Mouse (Mus musculus) kidney, adult 8-10 months (tissue): ENCODE results near the gene Gm49354.
"Not testable (repeated sequence)": the region's sequence is repeated elsewhere in the genome, so short reads cannot be mapped to it uniquely, and the experiment has no call there.

ENCODE experiments used
- DNase-seq, 2 experiments: peaks; one replicate each; pipeline ENCODE4 v3.0.0; 2022

The Gm49354 gene

DNA sequence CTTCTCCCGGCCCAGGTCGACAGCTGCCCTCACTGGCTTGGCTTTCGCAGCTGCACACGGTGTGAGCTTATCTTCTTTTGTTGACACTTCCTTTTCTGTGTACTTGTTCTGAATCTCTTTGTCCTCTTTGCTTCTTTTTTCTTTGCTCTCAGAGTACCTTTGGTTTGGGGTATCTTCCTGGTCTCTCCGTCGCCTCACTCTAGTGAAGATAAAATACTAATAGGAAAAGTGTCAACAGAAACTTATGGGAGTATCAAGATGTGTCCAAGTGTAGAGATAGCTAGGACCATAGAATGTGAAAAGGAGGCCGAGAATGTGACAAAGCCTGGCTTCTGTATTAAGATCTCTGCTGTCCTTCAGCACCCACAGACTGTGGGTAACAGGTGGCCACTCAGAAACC is at the start of gene Gm49354:
TSS of gene Gm49354 (minus strand) at position 101 of the 400 bp plus-strand sequence.
- DNase-seq, result no peak

DNA sequence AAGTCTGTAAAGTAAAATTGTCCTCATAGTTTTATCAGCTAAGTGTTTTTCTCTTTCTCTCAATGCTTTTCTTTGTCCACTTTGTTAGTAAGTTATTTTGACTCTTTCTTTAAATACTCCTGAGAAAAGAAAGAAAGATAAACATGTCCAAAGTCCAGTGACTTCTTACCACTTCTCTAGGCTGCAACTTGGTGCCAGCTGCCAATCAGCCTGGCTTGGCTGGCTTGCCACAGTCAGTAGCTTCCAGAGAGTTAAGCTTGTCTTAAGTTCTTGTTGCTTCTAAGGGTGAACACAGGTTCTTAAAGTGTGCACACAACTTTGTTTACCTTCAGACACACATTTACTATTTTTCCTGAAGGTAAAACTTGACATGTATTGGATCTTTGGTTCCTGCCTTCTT is 43.9 kb upstream of the Gm49354 start:
- DNase-seq, result peak; percentile 53 to 63

DNA sequence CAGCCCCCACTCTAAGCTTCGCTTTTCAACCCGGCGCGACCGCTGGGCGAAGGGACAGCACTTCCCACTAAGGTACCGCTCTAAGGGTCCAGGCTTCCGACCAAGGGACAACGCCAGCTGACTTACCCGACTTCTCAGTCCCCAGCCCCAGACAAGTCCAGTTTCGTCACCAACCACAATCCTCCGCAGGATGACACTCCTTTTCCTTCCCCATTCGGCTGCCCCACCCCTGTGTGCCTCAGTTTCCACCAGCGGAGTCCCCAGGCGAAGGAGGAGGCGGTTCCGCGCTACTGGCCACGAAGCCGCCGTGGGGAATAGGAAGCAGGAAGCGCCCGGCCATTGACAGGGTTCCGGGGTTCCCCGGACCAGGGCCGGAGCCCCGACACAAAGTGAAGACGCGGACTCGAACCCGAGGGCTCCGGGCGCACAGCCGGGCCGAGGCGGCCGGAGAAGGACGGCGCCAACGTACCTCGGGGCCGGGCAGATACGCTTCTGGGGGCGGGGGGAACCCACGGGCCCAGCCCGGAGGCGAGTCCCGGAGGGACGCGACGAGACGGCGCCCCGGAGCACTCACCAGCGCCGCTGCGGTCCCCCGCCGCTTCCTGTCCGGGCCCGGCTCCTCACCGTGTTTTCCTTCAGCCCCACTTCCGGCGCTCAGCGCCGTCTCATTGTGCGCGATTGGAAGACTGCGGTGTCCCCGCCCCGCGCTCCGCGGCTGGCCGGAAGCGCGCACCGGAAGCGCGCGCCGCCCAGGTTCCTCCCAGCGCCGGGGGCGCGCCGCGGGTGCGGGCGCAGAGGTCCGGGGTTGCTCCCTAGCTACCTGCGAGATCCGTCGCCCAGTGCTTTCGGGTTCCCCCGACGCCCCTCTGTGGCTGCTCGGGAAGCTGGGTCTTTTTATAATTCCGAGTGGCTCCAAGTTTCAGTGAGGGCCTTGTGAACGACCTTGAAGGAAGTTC is 40.7 kb upstream of the Gm49354 start, which contains the start of gene Tut7:
TSS of gene Tut7 (minus strand) at position 641 of the 956 bp plus-strand sequence.
- peak; percentile 93 for DNase-seq

DNA sequence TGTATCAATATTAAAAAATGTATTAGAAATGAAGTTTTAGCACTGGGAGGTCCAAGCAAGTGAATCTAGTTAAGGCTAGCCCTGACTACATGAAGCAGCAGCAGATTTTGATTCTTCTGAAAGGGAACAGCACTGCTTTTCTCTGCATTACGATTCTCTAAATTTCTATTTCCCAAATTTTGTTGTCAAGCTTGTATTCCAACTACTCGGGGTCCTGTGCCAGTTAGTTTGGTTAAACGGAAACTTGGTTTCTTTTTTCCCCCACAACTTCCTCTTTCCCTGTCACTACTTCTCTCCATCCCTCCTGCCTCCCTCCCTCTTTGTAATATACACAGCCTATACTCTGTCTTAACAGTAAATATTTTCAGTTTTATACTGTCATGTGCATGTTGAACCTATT is 38.8 kb upstream of the Gm49354 start:
- DNase-seq, result no peak

DNA sequence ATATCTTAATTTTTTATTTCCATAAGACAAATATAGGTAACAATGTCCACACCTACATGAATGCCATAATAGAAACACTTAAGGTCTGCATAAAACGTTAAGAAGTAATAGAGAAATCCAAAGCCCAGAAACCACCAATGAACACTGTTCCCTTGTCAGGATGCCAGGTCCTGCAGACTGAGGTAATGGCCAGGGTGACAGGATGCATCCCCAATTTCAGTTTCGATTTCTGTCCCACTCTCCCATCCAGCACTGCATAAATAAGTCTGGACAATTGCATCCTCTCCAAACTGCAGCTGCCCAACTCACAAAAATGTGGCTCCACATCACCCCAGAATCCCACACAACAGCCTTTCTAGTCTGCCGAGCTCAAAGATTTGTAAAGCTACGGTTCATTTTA is 38.1 kb upstream of the Gm49354 start:
- peak in 1 of 2 experiments; percentile 29 for DNase-seq

DNA sequence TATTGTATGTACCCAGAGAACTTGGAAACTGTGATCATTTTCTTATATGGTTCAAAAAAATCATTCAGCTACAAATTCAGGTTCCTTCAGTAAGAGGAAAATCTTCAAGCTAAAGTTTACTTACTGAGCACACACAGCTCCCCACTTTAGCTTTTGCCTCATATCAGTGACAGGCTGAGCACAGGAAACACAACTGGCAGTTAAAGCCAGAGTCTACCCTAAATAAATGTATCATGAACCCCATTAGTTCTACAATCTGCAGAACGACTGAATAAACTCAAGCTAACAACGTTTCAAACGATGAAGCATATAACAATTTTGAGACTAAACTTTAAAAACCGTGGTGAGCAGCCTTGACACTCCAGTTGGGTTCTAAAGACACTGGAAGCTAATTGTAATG is 35.3 kb upstream of the Gm49354 start:
- no peak for DNase-seq

DNA sequence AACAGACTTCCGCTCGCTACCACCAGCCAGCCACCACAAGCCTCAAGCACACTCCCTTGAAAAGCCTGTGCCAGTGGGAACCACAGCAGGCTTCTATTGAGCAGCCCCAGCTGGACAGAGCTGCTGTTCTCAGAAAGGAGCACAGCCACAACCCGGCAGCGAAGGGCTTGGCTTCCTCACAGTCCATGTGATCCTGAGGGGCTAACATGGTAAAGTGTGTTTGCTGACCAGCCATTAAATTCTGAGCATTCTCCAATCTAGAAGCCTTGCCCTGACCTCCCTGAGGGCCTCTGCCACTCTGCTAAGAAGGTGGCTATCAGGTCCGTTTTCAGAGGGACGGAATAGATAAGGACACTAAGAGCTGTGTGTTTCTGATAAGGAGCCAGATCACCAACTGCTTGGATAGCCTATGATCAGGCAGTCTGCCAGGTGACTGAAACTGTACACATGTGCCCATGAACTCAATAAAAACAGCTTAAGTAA is 32.1 kb upstream of the Gm49354 start:
- DNase-seq, result no peak

DNA sequence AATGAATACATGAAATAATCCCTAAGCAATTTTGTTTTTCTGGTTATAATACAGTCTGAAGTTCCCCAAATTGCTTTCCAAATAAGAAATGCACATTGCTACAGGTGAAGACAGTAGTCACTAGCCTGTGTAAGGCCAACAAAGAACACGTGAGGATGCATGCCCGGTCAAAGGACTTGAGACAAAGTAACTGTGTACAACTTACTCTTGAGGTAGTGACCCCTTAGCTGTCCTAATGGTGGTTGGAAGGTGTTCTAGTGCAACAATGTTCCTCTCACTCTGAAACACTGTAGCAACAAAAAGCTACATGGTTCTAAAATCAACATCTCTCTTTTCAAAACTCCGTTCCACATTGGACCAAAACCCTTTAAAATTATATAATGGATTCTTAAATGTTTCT is 29.5 kb upstream of the Gm49354 start:
- no peak for DNase-seq

DNA sequence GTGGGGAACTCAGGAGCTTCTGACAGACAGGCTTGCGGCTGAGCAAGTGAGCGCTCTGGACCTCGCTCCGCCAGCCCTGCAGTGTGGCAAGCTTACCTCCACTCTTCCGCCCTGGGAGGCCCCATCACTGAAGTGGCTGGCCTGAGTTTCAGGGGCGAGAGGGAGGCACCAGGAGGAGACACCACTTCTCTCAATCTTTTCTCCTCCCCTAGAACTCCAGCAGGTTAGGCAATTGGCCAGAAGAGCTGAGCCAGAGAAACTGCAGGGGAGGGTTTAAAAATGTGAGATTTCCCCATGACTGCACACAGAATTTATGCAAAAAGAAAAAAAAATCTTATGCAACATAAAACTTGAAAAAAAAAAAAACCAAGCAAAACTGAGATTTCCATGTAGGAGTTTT is 19.0 kb upstream of the Gm49354 start:
- peak in 1 of 2 experiments; percentile 26 for DNase-seq

DNA sequence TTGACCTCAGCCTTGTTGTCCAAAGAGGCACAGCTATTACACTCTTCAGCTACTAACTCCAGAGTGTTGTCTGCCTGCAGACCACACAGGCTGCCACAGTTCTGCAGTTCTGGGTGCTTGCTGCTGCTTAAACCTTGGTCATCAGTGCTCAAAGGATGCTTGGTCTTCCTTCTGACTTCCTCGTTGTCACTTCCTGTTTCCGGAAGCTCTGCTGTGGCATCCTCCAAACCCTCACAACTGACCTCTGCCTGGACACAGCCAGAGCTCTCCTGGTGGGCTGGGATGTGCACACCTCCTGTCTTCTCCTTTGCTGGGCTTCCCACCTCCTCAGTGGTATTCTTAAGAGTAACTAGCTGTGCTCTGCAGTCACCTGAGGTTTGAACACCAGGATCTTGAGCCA is 18.0 kb upstream of the Gm49354 start:
- no peak for DNase-seq

DNA sequence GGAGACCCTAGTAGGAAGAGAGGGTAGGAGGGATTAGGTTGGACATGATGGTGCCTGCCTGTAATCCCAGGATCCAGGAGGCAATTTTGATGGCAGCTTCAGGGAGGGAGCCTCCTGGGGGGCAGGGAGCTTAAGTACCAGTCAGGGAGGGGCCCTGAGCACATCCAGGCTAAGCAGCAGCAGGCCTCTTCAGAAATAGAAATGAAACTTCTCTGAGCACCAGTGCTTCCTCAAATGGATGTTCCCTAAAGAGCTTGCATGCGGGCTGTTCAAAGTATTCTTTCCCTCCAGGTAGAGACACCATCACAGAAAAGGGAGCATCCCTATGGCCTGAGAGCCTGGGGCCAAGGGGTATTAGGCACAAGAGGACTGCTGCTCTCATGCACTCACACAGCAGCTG is 16.3 kb upstream of the Gm49354 start:
- no peak for DNase-seq

DNA sequence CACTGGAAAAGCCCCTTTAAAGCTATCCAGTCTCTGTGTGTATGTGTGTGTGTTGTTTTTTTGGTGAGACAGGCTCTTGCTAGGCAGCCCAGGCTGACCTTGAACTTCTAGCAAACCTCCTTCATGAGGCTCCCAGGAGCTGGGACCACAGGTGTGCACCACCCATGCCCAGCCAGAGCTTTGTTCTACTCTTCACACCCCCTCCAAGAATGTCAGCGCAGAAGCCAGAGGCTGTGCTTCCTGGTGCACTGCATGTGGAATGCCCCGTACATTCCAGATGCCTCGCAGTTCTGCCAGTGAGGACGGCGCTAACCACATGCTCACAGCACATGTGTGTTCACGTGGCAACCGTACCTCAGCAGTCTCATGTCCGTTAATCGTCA is 14.4 kb upstream of the Gm49354 start:
- DNase-seq, result no peak

DNA sequence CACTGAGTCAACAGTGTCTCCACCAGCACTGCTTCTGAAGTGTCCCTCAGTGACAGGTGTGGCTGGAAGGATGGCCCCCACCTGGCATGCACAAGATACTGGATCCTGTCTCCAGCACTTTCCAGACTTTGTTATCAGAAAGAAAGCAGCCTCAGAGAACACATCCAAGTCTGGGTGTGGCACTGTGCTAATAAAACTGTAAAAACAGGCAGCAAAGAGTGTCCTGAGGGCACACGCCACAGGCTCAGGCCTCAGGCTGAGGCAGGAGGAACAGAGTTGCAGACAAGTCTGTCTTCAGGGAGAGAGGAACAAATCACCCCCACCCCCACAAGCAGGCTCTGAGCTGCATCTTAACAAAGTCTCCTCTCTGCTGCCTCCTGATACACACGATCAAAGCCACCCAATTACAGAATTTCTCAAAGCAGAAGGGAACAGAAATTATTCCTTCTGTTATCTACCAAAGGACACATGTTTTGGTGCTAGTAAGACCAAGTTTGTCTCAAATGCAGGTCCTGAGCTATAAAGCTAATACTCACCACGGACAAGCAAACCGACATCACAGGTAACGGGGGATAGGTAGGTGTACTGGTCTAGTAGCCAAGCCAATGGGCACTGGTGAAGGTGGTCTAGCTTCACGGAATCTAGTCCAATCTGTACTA is 13.9 kb upstream of the Gm49354 start:
- DNase-seq, result no peak

DNA sequence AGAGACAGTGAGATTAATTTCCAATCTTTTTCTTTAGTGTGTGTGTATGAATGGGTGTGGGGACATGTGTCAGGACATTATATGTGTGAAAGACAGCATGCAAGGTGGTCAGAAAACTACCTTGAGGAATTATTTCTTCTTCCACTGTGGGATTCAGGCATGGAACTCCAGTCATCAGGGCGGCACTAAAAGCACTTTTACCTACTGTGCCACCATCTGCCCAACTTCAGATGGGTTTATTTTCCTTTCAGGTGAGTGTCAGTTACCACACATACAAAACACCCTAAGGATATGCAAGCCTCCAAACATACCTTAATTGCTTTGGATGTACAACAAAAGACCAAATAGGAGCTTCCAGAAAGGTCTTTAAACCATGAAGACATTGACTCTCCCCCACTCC is 12.7 kb upstream of the Gm49354 start:
- no peak for DNase-seq

DNA sequence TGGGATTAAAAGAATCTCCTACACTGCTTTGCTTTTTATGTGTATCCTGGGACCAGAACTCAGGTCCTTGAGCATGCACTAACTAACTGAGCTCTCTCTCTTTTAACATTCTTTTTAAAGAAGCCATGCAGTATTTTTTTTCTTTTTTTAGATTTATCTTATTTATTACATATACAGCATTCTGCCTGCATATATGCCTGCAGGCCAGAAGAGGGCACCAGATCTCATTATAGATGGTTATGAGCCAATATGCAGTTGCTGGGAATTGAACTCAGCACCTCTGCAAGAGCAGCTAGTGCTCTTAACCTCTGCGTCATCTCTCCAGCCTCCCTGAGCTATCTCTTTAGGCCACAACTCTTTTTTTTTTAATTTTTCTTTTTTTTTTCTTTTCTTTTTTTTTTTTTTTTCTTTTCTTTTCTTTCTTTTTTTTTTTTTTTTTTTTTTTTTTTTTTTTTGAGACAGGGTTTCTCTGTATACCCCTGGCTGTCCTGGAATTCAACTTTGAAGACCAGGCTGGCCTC is 2.2 kb downstream of the Gm49354 start:
- not testable (repeated sequence) for DNase-seq

DNA sequence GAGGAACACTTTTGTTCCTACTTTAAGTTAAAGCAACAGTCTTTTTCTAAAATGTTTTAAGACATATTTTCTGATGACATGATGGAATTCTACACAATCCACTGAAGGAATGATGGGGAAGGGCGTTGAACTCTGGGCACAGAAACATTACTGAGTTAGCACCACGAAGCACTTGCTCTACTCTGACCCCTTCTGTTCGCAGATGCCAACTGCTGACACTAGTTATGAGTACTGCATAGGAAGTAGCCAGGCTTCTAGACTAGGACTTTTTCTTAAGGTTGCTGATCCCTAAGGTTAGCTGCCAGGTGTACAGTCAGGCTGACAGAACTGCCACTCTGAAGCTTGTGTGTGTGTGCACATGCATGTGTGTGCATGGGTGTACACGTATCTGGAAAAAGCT is 2.8 kb downstream of the Gm49354 start:
- peak in 1 of 2 experiments; percentile 21 for DNase-seq

DNA sequence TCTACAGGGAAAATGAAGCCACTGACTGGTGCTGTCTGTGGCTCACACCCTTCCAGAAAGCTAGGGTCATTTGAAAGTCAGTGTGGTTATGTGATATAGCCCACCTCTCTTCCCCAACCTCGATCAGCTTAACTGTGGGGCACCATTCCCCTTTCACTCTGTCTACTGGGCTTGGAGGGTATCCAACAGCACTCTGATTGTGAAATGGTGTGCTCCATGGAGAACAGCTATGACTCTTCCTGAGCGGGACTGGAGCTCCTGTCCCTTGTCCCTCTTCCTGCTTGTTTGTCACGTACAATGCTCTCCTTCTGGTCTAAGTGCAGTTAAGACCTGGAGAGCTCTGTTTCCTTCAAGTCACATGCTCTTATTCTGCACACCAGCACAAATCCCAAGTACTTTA is 6.9 kb downstream of the Gm49354 start:
- no peak for DNase-seq

DNA sequence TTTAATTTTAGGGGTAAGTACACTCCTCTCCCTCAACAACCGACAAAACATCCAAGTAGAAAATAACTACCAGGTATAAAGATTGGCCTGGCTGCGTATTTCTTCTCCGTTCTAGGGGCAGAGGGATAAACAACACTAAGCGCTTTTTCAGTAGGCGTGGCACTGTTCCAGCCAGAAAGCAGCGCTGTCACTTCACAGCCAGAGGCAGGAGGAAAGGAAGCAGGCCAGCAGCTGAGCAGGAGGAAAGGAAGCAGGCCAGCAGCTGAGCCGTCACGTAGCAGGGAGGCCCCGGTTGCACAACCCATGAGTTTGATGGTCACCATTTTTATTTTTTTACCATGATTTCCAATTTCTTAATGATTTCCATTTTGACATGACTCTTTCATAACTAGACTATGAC is 10.8 kb downstream of the Gm49354 start:
- DNase-seq, result peak; percentile 61 to 75

DNA sequence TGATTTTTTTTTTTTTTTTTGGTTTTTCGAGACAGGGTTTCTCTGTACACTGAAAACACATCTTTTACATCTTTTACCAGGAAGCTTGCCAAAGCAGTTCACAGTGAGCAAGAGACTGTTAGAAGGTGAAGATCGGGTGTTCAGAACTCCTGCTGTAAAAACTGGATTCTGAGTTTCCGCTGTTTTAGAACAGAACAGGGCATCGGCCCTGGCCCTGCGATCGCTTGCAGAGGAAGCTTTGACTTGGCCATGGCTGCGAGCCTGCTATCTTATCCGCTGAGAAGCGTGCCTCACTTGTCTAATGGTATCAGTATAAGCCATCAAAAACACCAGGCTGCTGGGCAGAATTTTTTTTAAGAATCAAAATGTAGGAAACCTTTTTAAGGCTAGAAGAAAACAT is 11.2 kb downstream of the Gm49354 start:
- DNase-seq, result peak in 1 of 2 experiments; percentile 7

DNA sequence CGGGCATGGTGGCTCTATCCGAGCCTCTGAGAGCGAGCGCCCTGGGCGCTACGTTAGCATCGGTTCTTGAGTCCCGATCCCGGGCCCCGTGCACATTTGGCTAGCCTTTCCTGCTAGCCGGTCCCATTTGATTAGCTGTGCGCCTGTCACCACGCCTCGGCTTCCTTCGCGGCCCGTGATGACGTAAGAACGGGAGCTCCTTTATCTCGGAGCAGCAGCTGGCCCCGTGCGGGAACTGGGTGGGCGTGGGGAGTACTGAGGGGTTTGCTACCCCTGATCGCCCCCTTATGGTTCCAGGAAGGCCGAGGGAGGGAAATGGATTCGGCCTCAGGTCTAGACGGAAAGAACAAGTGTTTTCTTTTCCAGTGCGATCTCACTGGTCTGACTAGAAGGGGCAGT is 11.9 kb downstream of the Gm49354 start:
- DNase-seq, result peak; percentile 81 to 82

DNA sequence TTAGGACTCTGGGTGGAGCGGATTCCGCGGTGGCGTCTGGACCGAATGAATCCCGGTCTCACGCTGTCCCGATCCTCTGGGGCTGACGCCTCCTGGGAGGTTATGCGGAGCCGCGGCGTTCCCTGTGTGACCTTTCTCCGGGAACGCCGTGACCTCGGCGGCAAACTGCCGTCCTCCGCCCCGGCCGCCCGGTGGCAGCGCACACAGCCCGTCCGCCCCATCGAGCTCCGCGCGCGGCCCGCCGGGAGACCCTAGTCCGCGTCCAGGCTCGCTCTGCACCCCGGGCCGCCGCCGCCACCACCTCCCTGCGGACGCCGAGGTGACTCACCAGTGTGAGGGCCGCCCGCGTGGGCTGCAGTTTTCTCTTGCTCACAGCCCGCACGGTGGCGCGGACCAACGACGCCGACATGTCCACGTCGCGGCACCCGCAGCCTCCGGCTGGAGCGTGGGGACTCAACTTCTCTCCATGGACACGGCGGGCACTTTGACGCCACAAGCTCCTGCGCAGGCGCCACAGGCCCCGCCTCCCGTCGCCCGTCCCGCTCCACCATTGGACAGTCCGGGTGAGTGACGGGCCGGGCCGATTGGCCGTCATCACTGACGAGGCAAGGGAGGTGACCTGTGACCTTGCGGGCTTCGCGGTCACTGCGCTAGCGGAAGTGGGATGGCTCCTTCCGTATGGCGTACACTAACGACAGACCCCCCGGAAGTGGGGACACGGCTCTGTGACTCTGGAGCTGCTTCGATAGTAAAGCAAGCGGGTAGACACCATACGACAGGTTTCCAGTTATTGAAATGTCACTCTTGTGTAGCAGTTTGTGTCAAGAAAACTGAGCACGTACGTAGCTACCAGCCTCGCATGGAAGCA is 12.5 kb downstream of the Gm49354 start, which contains the start of gene Isca1:
TSS of gene Isca1 (minus strand) at position 515 of the 868 bp plus-strand sequence.
- peak; percentile 99 for DNase-seq

DNA sequence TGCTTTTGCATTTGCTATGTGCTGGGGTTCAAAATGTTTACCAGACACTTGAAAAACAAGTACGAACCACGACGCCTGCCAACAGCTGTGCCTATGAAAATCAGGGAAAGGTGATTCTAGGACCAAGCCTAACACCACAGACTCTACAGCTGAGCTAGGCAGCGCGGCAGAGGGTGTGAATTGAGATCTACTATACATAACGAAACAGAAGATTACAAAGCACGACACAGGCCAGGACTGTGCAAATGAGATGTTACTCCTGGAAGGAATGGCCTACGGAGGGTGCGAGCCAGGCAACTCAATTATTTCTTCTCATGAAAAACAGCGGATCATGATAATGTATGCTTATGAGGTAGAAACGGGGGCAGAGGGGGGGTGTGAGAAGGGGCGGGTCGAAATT is 13.5 kb downstream of the Gm49354 start:
- DNase-seq, result peak; percentile 9 to 16
